Mouse (Mus musculus): ENCODE measurements around the gene H2-D1. TPM values are rescaled to one million over a fixed set of nuclear protein-coding genes. Genes with fewer than 3 reads are reported as not detected.

H2-D1 gene
- polyA plus RNA-seq, 1 experiment from 2014 or later, result 82.0 TPM

- Histone ChIP-seq H3K36me3 (peaks cover 87% of the 10 kb centered on the region), H3K27me3 (no peaks in the 10 kb centered on the region), H3K27ac (replicated peaks) (no peak overlapping the region), H3K9me3 (replicated peaks) (no peaks in the 10 kb centered on the region), H3K4me2 (replicated peaks) (no peak overlapping the region), H3K9ac (no peak overlapping the region), H3K4me1 (peaks cover 19% of the 10 kb centered on the region), H3K4me3 (replicated peaks) (no peak overlapping the region)
- ATAC-seq (ENCODE audit: insufficient number of reproducible peaks, low FRiP score, low TSS enrichment, low read depth), result no peak
- 89% methylated on average over 3 of the region's 3 CpGs for WGBS
Measured at GRCm38 (mm10) chr17:35250348-35251120, 12.0 kb upstream of the H2-D1 start.

GRCm38 (mm10) chr17:35251162-35251719 is 11.3 kb upstream of the H2-D1 start:
- 76% methylated on average over 15 of the region's 15 CpGs for WGBS
- Histone ChIP-seq H3K36me3 (peaks cover 80% of the 10 kb centered on the region), H3K4me2 (replicated peaks) (no peak overlapping the region), H3K9ac (no peak overlapping the region), H3K4me3 (replicated peaks) (no peak overlapping the region), H3K9me3 (replicated peaks) (no peaks in the 10 kb centered on the region), H3K27ac (replicated peaks) (no peak overlapping the region), H3K4me1 (peaks cover 12% of the 10 kb centered on the region), H3K27me3 (no peaks in the 10 kb centered on the region)
- ATAC-seq (ENCODE audit: insufficient number of reproducible peaks, low FRiP score, low TSS enrichment, low read depth), result no peak

DNA sequence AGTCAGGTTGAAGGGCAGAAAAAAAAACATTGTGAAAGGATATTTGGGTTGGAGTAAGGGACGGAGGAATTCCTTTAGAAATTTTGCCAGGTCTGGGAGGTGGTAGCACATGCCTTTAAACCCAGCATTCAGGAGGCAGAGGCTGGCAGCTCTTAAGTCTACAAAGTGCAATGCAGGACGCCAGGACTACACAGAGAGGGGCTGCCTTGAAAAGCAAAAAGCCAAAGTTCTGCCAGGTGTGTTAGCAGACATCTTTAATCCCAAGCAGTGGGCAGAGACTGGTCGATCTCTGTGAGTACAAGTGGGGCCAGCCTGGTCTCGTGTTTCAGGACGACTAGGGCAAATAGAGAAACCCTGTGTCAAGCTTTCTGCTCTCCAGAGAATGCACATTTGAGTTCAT is 10.5 kb upstream of the H2-D1 start:
- H3K27ac ChIP-seq (replicated peaks), result no peak overlapping the region; the same call in 1 of the 2 replicates
- no peak overlapping the region for H3K9ac ChIP-seq
- H3K9me3 ChIP-seq (replicated peaks), result no peaks in the 10 kb centered on the region
- 0 out of 2 replicates have a peak, but pooled peaks cover 5% of the 10 kb centered on the region for H3K4me1 ChIP-seq
- no peaks in the 10 kb centered on the region for H3K27me3 ChIP-seq
- WGBS, result 73% methylated on average over 5 of the region's 5 CpGs
- no peak overlapping the region for H3K4me2 ChIP-seq (replicated peaks)
- H3K36me3 ChIP-seq, result peaks cover 73% of the 10 kb centered on the region
- ATAC-seq (ENCODE audit: insufficient number of reproducible peaks, low FRiP score, low TSS enrichment, low read depth), result no peak
- no peak overlapping the region for H3K4me3 ChIP-seq (replicated peaks)

DNA sequence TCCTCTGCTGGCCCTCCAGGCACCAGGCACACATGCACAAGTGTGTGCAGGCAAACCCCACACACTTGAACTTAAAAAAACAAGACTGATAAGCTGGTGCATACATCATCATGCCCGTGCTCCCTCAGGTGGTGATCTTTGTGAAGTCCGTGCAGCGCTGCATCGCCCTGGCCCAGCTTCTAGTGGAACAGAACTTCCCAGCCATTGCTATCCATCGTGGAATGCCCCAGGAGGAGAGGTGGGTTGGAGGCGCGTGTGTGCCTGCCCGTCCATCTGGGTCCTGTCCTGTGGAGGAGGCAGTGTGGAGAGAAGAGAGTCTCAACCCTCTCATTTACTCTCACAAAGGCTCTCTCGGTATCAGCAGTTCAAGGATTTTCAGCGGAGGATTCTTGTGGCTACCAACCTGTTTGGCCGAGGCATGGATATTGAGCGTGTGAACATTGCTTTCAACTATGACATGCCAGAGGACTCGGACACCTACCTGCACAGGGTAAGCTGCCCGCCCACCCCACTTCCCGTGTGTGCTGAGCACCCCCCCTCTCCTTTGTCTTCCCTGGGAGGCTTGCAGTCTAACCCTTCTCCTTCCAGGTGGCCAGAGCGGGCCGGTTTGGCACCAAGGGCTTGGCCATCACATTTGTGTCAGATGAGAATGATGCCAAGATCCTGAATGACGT is 9.8 kb upstream of the H2-D1 start:
- H3K9me3 ChIP-seq (replicated peaks), result no peaks in the 10 kb centered on the region
- no peak overlapping the region for H3K4me3 ChIP-seq (replicated peaks)
- H3K4me2 ChIP-seq (replicated peaks), result no peak overlapping the region
- no peaks in the 10 kb centered on the region for H3K27me3 ChIP-seq
- ATAC-seq (ENCODE audit: insufficient number of reproducible peaks, low FRiP score, low TSS enrichment, low read depth), result no peak; the same call in 1 of the 2 replicates
- WGBS, result 81% methylated on average over 18 of the region's 18 CpGs
- H3K4me1 ChIP-seq, result 0 out of 2 replicates have a peak, but pooled peaks cover 3% of the 10 kb centered on the region
- no peak overlapping the region for H3K9ac ChIP-seq
- H3K27ac ChIP-seq (replicated peaks), result no peak overlapping the region
- H3K36me3 ChIP-seq, result peaks cover 65% of the 10 kb centered on the region

DNA sequence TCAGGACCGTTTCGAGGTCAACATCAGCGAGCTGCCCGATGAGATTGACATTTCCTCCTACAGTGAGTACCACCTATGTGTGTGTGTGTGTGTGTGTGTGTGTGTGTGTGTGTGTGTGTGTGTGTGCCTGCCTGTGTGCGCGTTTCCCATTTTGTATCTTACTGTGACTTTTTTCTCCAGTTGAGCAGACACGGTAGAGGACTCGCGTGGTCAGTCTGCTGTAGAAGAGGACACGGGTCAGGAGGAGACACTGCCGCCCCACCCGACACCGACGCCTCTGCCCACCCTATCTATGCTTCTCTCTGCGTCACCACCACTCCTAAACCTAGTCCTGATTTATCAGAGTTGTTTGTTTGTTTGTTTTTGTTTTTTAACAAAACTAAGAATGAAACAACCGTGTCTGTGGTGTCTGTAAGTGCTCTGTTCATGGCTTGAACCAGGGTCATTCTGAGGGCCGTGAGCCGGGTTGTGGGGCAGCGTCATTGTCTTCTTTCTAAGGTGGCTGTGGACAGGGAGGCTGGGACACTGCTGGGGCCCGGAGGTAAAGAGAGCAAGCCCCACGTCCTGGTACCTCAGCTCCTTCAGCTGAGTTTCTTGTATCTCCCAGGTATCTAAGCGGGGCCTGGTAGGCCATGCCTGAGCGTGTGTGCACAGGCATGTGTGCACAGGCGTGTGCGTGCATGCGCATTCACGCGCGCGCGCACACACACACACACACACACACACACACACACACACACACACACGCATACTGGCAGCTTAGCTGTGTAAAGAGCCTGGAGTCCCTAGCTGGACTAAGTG is 9.0 kb upstream of the H2-D1 start:
- H3K27ac ChIP-seq (replicated peaks), result no peak overlapping the region
- H3K27me3 ChIP-seq, result no peaks in the 10 kb centered on the region
- 85% methylated on average over 32 of the region's 32 CpGs for WGBS
- H3K4me3 ChIP-seq (replicated peaks), result no peak overlapping the region
- peaks cover 58% of the 10 kb centered on the region for H3K36me3 ChIP-seq
- no peak for ATAC-seq (ENCODE audit: insufficient number of reproducible peaks, low FRiP score, low TSS enrichment, low read depth)
- H3K4me1 ChIP-seq, result no peaks in the 10 kb centered on the region
- no peak overlapping the region for H3K4me2 ChIP-seq (replicated peaks)
- no peak overlapping the region for H3K9ac ChIP-seq
- H3K9me3 ChIP-seq (replicated peaks), result no peaks in the 10 kb centered on the region

DNA sequence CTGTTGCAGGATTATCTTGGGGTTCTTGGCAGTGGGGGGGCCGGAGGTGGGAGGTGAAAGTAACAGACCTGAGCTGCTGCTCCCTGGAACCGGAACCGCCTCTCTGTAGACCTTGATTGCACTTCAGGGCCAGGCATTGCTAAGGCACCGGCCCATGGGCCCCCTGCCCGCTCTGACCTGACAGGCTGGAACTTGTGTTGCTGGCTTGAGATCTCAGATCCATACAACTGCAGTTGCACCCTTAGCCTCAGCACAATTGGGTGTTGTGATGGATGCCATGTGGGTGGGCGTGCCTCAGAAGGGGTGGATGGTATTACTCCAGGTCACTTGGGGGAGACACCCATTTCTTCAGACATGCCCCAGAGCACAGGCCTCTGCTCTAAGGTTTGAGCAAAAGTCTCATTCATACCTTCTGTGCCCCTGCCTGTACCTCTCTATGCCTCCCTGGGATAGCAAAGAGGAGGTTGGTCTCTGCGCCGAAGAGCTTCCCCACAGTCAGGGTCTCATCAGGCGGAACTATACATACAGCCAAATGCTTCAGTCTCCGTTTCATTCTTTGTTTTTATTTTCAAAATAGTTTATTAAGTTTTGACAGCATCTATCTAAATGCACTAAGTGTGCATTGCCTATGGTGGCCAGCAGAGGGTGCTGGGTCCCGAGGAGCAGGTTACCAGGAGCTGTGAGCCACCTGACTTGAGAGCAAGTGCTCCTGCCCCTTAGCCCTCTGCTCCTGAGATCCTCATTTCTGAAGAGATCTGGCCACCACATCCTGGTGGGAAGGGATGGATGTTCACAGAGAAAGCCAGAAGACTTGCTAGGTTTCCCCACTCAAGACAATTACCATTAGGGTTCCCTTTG is 8.1 kb upstream of the H2-D1 start:
- WGBS, result 59% methylated on average over 11 of the region's 11 CpGs
- Histone ChIP-seq H3K27me3 (no peaks in the 10 kb centered on the region), H3K4me2 (replicated peaks) (no peak overlapping the region), H3K27ac (replicated peaks) (no peak overlapping the region), H3K4me3 (replicated peaks) (no peak overlapping the region), H3K4me1 (no peaks in the 10 kb centered on the region), H3K36me3 (peaks cover 48% of the 10 kb centered on the region), H3K9ac (no peak overlapping the region), H3K9me3 (replicated peaks) (no peaks in the 10 kb centered on the region)
- ATAC-seq (ENCODE audit: insufficient number of reproducible peaks, low FRiP score, low TSS enrichment, low read depth), result peak; percentile 20; the same call in 1 of the 2 replicates

GRCm38 (mm10) chr17:35255301-35255700 is 7.2 kb upstream of the H2-D1 start:
- H3K4me1 ChIP-seq, result no peaks in the 10 kb centered on the region
- H3K9ac ChIP-seq, result no peak overlapping the region
- ATAC-seq (ENCODE audit: insufficient number of reproducible peaks, low FRiP score, low TSS enrichment, low read depth), result no peak
- WGBS, result 69% methylated on average over 3 of the region's 3 CpGs
- no peak overlapping the region for H3K27ac ChIP-seq (replicated peaks)
- H3K36me3 ChIP-seq, result peaks cover 40% of the 10 kb centered on the region
- H3K27me3 ChIP-seq, result no peaks in the 10 kb centered on the region
- no peak overlapping the region for H3K4me2 ChIP-seq (replicated peaks)
- H3K9me3 ChIP-seq (replicated peaks), result no peaks in the 10 kb centered on the region
- H3K4me3 ChIP-seq (replicated peaks), result no peak overlapping the region

DNA sequence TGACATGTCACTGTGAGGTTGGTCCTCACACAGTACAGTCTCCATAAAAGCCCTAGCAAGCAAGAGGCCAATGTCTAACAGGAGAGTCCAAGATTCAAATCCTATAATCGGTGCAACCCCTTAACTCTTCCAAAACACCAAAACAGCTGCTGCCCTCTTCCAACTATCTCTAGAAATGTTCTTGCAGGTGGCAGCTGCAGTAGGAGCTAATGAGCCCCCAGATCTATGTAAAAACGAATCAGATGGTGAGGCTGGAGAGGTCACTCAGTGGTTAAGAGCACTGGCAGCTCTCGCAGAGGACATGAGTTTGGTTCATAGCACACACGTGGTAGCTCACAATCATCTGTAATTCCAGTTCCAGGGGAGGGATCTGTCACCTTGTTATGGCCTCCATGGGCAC is 6.8 kb upstream of the H2-D1 start:
- H3K27ac ChIP-seq (replicated peaks), result no peak overlapping the region

GRCm38 (mm10) chr17:35257378-35257777 is 5.2 kb upstream of the H2-D1 start:
- no peak for ATAC-seq (ENCODE audit: insufficient number of reproducible peaks, low FRiP score, low TSS enrichment, low read depth)
- Histone ChIP-seq H3K4me3 (replicated peaks) (peak overlapping the region; percentile 28; the same call in 1 of the 2 replicates), H3K27me3 (peaks cover 10% of the 10 kb centered on the region), H3K36me3 (peaks cover 22% of the 10 kb centered on the region), H3K4me1 (no peaks in the 10 kb centered on the region), H3K27ac (replicated peaks) (no peak overlapping the region), H3K4me2 (replicated peaks) (no peak overlapping the region), H3K9me3 (replicated peaks) (no peaks in the 10 kb centered on the region), H3K9ac (no peak overlapping the region)
- 72% methylated on average over 1 of the region's 1 CpGs for WGBS

More for the DNA sequence above, 6.8 kb upstream of the H2-D1 start:
- H3K9ac ChIP-seq, result no peak overlapping the region
- H3K4me3 ChIP-seq (replicated peaks), result no peak overlapping the region
- H3K9me3 ChIP-seq (replicated peaks), result no peaks in the 10 kb centered on the region
- no peak for ATAC-seq (ENCODE audit: insufficient number of reproducible peaks, low FRiP score, low TSS enrichment, low read depth)
- H3K27me3 ChIP-seq, result no peaks in the 10 kb centered on the region
- H3K4me2 ChIP-seq (replicated peaks), result no peak overlapping the region
- H3K4me1 ChIP-seq, result no peaks in the 10 kb centered on the region
- peaks cover 36% of the 10 kb centered on the region for H3K36me3 ChIP-seq
- WGBS, result 54% methylated on average over 4 of the region's 4 CpGs

GRCm38 (mm10) chr17:35257824-35258491 is 4.6 kb upstream of the H2-D1 start:
- 13% methylated on average over 17 of the region's 17 CpGs for WGBS
- Histone ChIP-seq H3K9me3 (replicated peaks) (no peaks in the 10 kb centered on the region), H3K4me2 (replicated peaks) (peak overlapping the region; percentile 37), H3K27ac (replicated peaks) (no peak overlapping the region), H3K4me1 (peaks cover 6% of the 10 kb centered on the region; the same call in 1 of the 2 replicates), H3K36me3 (peaks cover 16% of the 10 kb centered on the region), H3K27me3 (peaks cover 16% of the 10 kb centered on the region), H3K9ac (no peak overlapping the region), H3K4me3 (replicated peaks) (peak overlapping the region; percentile 28)
- no peak for ATAC-seq (ENCODE audit: insufficient number of reproducible peaks, low FRiP score, low TSS enrichment, low read depth)

All from embryonic facial prominence, embryonic 15.5 days (tissue).